Mouse (Mus musculus) midbrain, embryonic 14.5 days (tissue): ENCODE measurements at regions not wholly inside any gene's neighbourhood (a gene's known extent, or its start where the extent isn't known, plus 50 kb on each side); places are given as distances from the start of the nearest gene placed in this dataset.

Source experiments
- ATAC-seq: fragments of 200-750 bp; cut with Nextera tagmentation; 2 replicates; pipeline ENCODE4 v1.8.0; 2017; ENCODE audit warnings: moderate number of reproducible peaks, moderate library complexity; ENCODE audit not compliant: low FRiP score, low TSS enrichment
- DNase-seq: peaks from one replicate; pipeline ENCODE4 v3.0.0-alpha.2; 2015
- H3K27ac ChIP-seq: fragments of 300-500 bp; sonication (generic); replicated peaks from 2 replicates; pipeline ENCODE4 v1.5.1; 2014; ENCODE audit warnings: mild to moderate bottlenecking, low read depth, low read length, moderate library complexity
- H3K27me3 ChIP-seq: fragments of 300-500 bp; sonication (generic); 2 replicates; pipeline ENCODE4 v1.6.1; 2014; ENCODE audit warnings: low read length, control low read depth, mixed read lengths; ENCODE audit not compliant: control insufficient read depth, insufficient read depth
- H3K36me3 ChIP-seq: fragments of 300-500 bp; sonication (generic); 2 replicates; pipeline ENCODE4 v1.6.1; 2014; ENCODE audit warnings: low read length, control low read depth; ENCODE audit not compliant: control insufficient read depth, insufficient read depth
- H3K4me1 ChIP-seq: fragments of 300-500 bp; sonication (generic); 2 replicates; pipeline ENCODE4 v1.6.1; 2014; ENCODE audit warnings: mild to moderate bottlenecking, antibody characterized with exemption, low read length, control low read depth; ENCODE audit not compliant: control insufficient read depth, insufficient read depth
- H3K4me2 ChIP-seq: fragments of 300-500 bp; sonication (generic); 2 replicates; pipeline ENCODE4 v1.6.1; 2014; ENCODE audit warnings: mild to moderate bottlenecking, low read length, moderate library complexity
- H3K4me3 ChIP-seq: fragments of 300-500 bp; sonication (generic); replicated peaks from 2 replicates; pipeline ENCODE4 v1.5.1; 2014; ENCODE audit warnings: low read depth, low read length
- H3K9ac ChIP-seq: fragments of 300-500 bp; sonication (generic); replicated peaks from 2 replicates; pipeline ENCODE4 v1.6.1; 2014; ENCODE audit warnings: mild to moderate bottlenecking, low read length, moderate library complexity
- H3K9me3 ChIP-seq: fragments of 300-500 bp; sonication (generic); 2 replicates; pipeline ENCODE4 v1.6.1; 2016; ENCODE audit warnings: low read length, control low read depth, mixed read lengths; ENCODE audit not compliant: control insufficient read depth
- WGBS: fragments of 180-500 bp; shearing (Covaris S2); extraction: QIAGEN DNeasy Blood & Tissue Kit; methylation state at CpG from one replicate; pipeline ENCODE4 v1.1.7; 2014; 5-methylcytosine and 5-hydroxymethylcytosine counted together

GRCm38 (mm10) chr13:118603474-118603873 is 66.1 kb upstream of the Fgf10 start:
- H3K27me3 ChIP-seq: no peaks in the 10 kb centered on the region
- WGBS: 27% methylated on average over 5 of the region's 5 CpGs
- no peak overlapping the region for H3K9ac ChIP-seq
- H3K27ac ChIP-seq: no peak overlapping the region
- no peak overlapping the region for H3K4me2 ChIP-seq
- H3K36me3 ChIP-seq: no peaks in the 10 kb centered on the region
- ATAC-seq (no peak), DNase-seq (no peak)
- H3K9me3 ChIP-seq: no peaks in the 10 kb centered on the region
- no peak overlapping the region for H3K4me3 ChIP-seq
- no peaks in the 10 kb centered on the region for H3K4me1 ChIP-seq

- WGBS: 74% methylated on average over 5 of the region's 5 CpGs
- no peaks in the 10 kb centered on the region for H3K4me1 ChIP-seq
- H3K9ac ChIP-seq: no peak overlapping the region
- no peak overlapping the region for H3K27ac ChIP-seq
- no peaks in the 10 kb centered on the region for H3K36me3 ChIP-seq
- ATAC-seq (no peak), DNase-seq (peak; percentile 3)
- no peak overlapping the region for H3K4me2 ChIP-seq
- no peaks in the 10 kb centered on the region for H3K27me3 ChIP-seq
- no peaks in the 10 kb centered on the region for H3K9me3 ChIP-seq
- no peak overlapping the region for H3K4me3 ChIP-seq
Observed at GRCm38 (mm10) chr13:118596856-118597255, 72.7 kb upstream of the Fgf10 start.

GRCm38 (mm10) chr13:118596218-118596795 is 73.3 kb upstream of the Fgf10 start:
- 27% methylated on average over 6 of the region's 6 CpGs for WGBS
- ATAC-seq: no peak
- H3K4me3 ChIP-seq: no peak overlapping the region
- no peaks in the 10 kb centered on the region for H3K27me3 ChIP-seq
- H3K4me1 ChIP-seq: no peaks in the 10 kb centered on the region
- H3K9me3 ChIP-seq: no peaks in the 10 kb centered on the region
- no peak overlapping the region for H3K4me2 ChIP-seq
- no peak overlapping the region for H3K27ac ChIP-seq
- no peak overlapping the region for H3K9ac ChIP-seq
- H3K36me3 ChIP-seq: no peaks in the 10 kb centered on the region
- DNase-seq: no peak

GRCm38 (mm10) chr13:118592074-118592473 is 77.5 kb upstream of the Fgf10 start:
- no peaks in the 10 kb centered on the region for H3K9me3 ChIP-seq
- no peak overlapping the region for H3K9ac ChIP-seq
- H3K27me3 ChIP-seq: no peaks in the 10 kb centered on the region
- no peaks in the 10 kb centered on the region for H3K36me3 ChIP-seq
- WGBS: 91% methylated on average over 4 of the region's 4 CpGs
- no peak overlapping the region for H3K4me2 ChIP-seq
- H3K4me3 ChIP-seq: no peak overlapping the region
- H3K27ac ChIP-seq: no peak overlapping the region
- no peak for DNase-seq
- ATAC-seq: no peak
- no peaks in the 10 kb centered on the region for H3K4me1 ChIP-seq

- Histone ChIP-seq H3K9ac (no peak overlapping the region), H3K4me2 (no peak overlapping the region), H3K4me3 (no peak overlapping the region), H3K27me3 (no peaks in the 10 kb centered on the region), H3K27ac (no peak overlapping the region), H3K36me3 (no peaks in the 10 kb centered on the region), H3K9me3 (no peaks in the 10 kb centered on the region), H3K4me1 (no peaks in the 10 kb centered on the region)
- ATAC-seq (no peak), DNase-seq (no peak)
- WGBS: 62% methylated on average over 1 of the region's 1 CpGs
Observed at GRCm38 (mm10) chr13:118572555-118572954, 97.0 kb upstream of the Fgf10 start.

GRCm38 (mm10) chr13:118565219-118565833 is 104.3 kb upstream of the Fgf10 start:
- Histone ChIP-seq H3K9me3 (no peaks in the 10 kb centered on the region), H3K4me2 (no peak overlapping the region), H3K9ac (no peak overlapping the region), H3K27me3 (no peaks in the 10 kb centered on the region), H3K4me1 (no peaks in the 10 kb centered on the region), H3K4me3 (no peak overlapping the region), H3K27ac (no peak overlapping the region), H3K36me3 (no peaks in the 10 kb centered on the region)
- ATAC-seq: no peak
- no peak for DNase-seq

GRCm38 (mm10) chr13:118558966-118559365 is 110.6 kb upstream of the Fgf10 start:
- no peaks in the 10 kb centered on the region for H3K27me3 ChIP-seq
- 89% methylated on average over 2 of the region's 2 CpGs for WGBS

GRCm38 (mm10) chr13:118552029-118552428 is 117.6 kb upstream of the Fgf10 start:
- Histone ChIP-seq H3K9me3 (no peaks in the 10 kb centered on the region), H3K27me3 (no peaks in the 10 kb centered on the region), H3K4me3 (no peak overlapping the region), H3K27ac (no peak overlapping the region), H3K4me2 (no peak overlapping the region), H3K4me1 (no peaks in the 10 kb centered on the region), H3K36me3 (no peaks in the 10 kb centered on the region), H3K9ac (no peak overlapping the region)
- ATAC-seq (no peak), DNase-seq (no peak)
- WGBS: 74% methylated on average over 2 of the region's 2 CpGs

More at GRCm38 (mm10) chr13:118558966-118559365, 110.6 kb upstream of the Fgf10 start:
- H3K36me3 ChIP-seq: no peaks in the 10 kb centered on the region
- H3K4me1 ChIP-seq: no peaks in the 10 kb centered on the region
- H3K4me3 ChIP-seq: no peak overlapping the region
- ATAC-seq (no peak), DNase-seq (no peak)
- no peak overlapping the region for H3K4me2 ChIP-seq
- no peaks in the 10 kb centered on the region for H3K9me3 ChIP-seq
- no peak overlapping the region for H3K27ac ChIP-seq
- H3K9ac ChIP-seq: no peak overlapping the region

- WGBS: 71% methylated on average over 2 of the region's 2 CpGs
- Histone ChIP-seq H3K4me3 (no peak overlapping the region), H3K27me3 (no peaks in the 10 kb centered on the region), H3K9ac (no peak overlapping the region), H3K36me3 (no peaks in the 10 kb centered on the region), H3K27ac (no peak overlapping the region), H3K4me1 (no peaks in the 10 kb centered on the region), H3K9me3 (no peaks in the 10 kb centered on the region), H3K4me2 (no peak overlapping the region)
- DNase-seq (no peak), ATAC-seq (no peak)
Observed at GRCm38 (mm10) chr13:118538742-118539141, 130.8 kb upstream of the Fgf10 start.
